Mouse (Mus musculus): Measurements from ENCODE around the gene Rhoc.
"Not testable (repeated sequence)": the region's sequence is repeated elsewhere in the genome, so short reads cannot be mapped to it uniquely, and the experiment has no call there.

Rhoc gene

GRCm38 (mm10) chr3:104785284-104785683 is 2.9 kb upstream of the Rhoc start:
- no peak for DNase-seq (ENCODE audit: low spot score)

- DNase-seq (ENCODE audit: low spot score) = no peak
Measured at GRCm38 (mm10) chr3:104788561-104789311, 561 bp downstream of the Rhoc start.

- no peak for DNase-seq (ENCODE audit: low spot score)
Measured at GRCm38 (mm10) chr3:104789312-104789605, 1.1 kb downstream of the Rhoc start.

GRCm38 (mm10) chr3:104789822-104790221 is 1.6 kb downstream of the Rhoc start:
- DNase-seq (ENCODE audit: low spot score) = no peak

GRCm38 (mm10) chr3:104790401-104790937 is 2.3 kb downstream of the Rhoc start:
- DNase-seq (ENCODE audit: low spot score) = no peak

- no peak for DNase-seq (ENCODE audit: low spot score)
Measured at GRCm38 (mm10) chr3:104791017-104791416, 2.8 kb downstream of the Rhoc start.

- DNase-seq (ENCODE audit: low spot score) = no peak
Measured at GRCm38 (mm10) chr3:104791671-104792070, 3.5 kb downstream of the Rhoc start.

GRCm38 (mm10) chr3:104792360-104793270 is 4.4 kb downstream of the Rhoc start:
- DNase-seq (ENCODE audit: low spot score) = no peak

- DNase-seq (ENCODE audit: low spot score) = peak; percentile 42
Measured at GRCm38 (mm10) chr3:104793871-104794828, 6.0 kb downstream of the Rhoc start.

GRCm38 (mm10) chr3:104794953-104795470 is 6.8 kb downstream of the Rhoc start:
- DNase-seq (ENCODE audit: low spot score) = no peak

- DNase-seq (ENCODE audit: low spot score) = no peak
Measured at GRCm38 (mm10) chr3:104795661-104796340, 7.6 kb downstream of the Rhoc start.

- peak; percentile 58 for DNase-seq (ENCODE audit: low spot score)
Measured at GRCm38 (mm10) chr3:104796430-104797082, 8.4 kb downstream of the Rhoc start.

- no peak for DNase-seq (ENCODE audit: low spot score)
Measured at GRCm38 (mm10) chr3:104800681-104801080, 12.5 kb downstream of the Rhoc start.

- no peak for DNase-seq (ENCODE audit: low spot score)
Measured at GRCm38 (mm10) chr3:104801481-104801880, 13.3 kb downstream of the Rhoc start.

GRCm38 (mm10) chr3:104804312-104804711 is 16.1 kb downstream of the Rhoc start:
- no peak for DNase-seq (ENCODE audit: low spot score)

- no peak for DNase-seq (ENCODE audit: low spot score)
Measured at GRCm38 (mm10) chr3:104805539-104805938, 17.4 kb downstream of the Rhoc start.

GRCm38 (mm10) chr3:104811752-104812151 is 23.6 kb downstream of the Rhoc start:
- no peak for DNase-seq (ENCODE audit: low spot score)

- no peak for DNase-seq (ENCODE audit: low spot score)
Measured at GRCm38 (mm10) chr3:104812254-104812653, 24.1 kb downstream of the Rhoc start.

GRCm38 (mm10) chr3:104813227-104813626 is 25.1 kb downstream of the Rhoc start:
- DNase-seq (ENCODE audit: low spot score) = not testable (repeated sequence)

GRCm38 (mm10) chr3:104814746-104815145 is 26.6 kb downstream of the Rhoc start:
- no peak for DNase-seq (ENCODE audit: low spot score)
